Mouse (Mus musculus) C2C12 (cell line): ENCODE measurements around the gene Lpin2.

Experiments used
- CTCF ChIP-seq: IDR thresholded peaks from one replicate; pipeline ENCODE4 v1.5.1; 2011; ENCODE audit not compliant: control insufficient read depth, insufficient read depth, insufficient read length
- USF1 ChIP-seq: IDR thresholded peaks from one replicate; pipeline ENCODE4 v1.6.1; 2011; ENCODE audit warnings: low read depth, mild to moderate bottlenecking, control low read depth, moderate library complexity

DNA sequence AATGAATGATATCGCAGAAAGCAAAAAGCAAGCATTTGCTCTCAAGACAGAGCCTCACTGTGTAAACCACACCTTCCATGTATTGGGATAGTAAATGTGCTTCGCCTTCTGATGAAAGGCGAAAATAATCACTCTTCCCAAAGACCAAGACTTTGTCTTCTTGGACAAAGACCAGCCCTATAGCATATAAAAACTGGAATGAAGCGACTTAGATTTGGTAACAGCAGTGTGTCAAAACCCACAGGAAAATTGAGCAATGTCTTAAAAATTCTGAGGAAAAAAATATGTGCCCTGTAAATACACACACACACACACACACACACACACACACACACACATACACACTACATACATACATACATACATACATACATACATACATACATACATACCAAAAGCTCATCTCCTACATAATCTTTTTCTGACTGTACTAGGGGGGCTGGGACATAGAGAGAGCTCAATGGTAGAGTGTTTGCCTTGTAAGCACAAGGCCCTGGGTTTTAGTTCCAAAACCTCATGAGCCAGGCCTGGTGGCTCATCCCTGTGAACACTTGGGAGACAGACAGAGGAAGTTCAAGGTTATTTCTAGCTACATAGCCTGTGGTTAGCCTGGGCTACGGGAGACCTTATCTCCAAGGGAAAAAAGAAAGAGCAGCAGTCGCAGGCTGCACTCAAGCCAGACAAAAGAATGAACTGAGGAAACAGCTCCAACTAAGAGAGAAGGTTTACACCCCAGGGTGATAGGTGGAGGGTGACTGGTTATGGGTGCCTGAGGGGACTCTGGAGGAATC lies 95.5 kb downstream of the Lpin2 start:
- TF ChIP-seq USF1 (no peak), CTCF (no peak)
